In the genomic region with DNA sequence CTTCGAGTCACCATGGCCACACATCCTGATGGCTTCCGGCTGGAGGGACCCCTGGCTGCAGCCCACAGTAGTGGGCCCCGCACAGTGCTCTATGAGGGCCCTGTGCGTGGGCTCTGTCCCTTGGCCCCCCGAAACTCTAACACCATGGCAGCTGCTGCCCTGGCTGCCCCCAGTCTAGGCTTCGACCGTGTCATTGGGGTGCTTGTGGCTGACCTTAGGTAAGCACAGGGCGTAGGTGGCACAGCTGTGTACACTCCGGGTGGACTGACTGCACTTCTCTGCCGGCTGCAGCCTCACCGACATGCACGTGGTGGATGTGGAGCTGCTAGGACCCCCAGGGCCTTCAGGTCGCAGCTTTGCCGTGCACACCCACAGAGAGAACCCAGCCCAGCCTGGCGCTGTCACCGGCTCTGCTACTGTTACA, we compare ENCODE assay signal across 9 mouse cellular contexts. TPM values are rescaled to one million over a fixed set of nuclear protein-coding genes. Genes with fewer than 3 reads are reported as not detected.
DNase-seq lines count a peak whose midpoint lies in the region; ATAC-seq and TF ChIP-seq lines count a peak whose summit lies in the region.
"Had no signal": no experiment of that assay in that cellular context is flagged by ENCODE, and none has a peak within 500 bp of the region (broad histone marks: within the 10 kb centered on the region; RNA-seq: fewer than 3 reads in every experiment).

No protein-coding gene starts in this region.

- H3K4me2 ChIP-seq in liver, embryonic 11.5 days = peak overlapping the region; percentile 54

- 84% methylated on average over 16 of the region's 16 CpGs for WGBS in heart, adult 2 months
- WGBS in liver, embryonic 11.5 days = 82% methylated on average over 16 of the region's 16 CpGs

- no peak for TF ChIP-seq EP300 in heart, adult 2 months (IDR thresholded peaks at IDR 0.05; ENCODE audit: insufficient read depth, low read depth, low read length)

- no peak for TF ChIP-seq POLR2A in heart, adult 2 months (IDR thresholded peaks at IDR 0.05; ENCODE audit: insufficient read depth, low read depth, low read length)
- TF ChIP-seq POLR2A in testis, adult 2 months (IDR thresholded peaks at IDR 0.05; ENCODE audit: control insufficient read depth, low read depth, low read length) = no peak; the same call in 1 of the 2 replicates

- no peaks in the 10 kb centered on the region for H3K36me3 ChIP-seq in heart, adult 2 months (ENCODE audit: control insufficient read depth, insufficient read depth, low read length)
- no peaks in the 10 kb centered on the region for H3K36me3 ChIP-seq in testis, adult 2 months (ENCODE audit: control insufficient read depth, insufficient read depth, low read length)
- peaks cover 4% of the 10 kb centered on the region for H3K36me3 ChIP-seq in liver, embryonic 11.5 days (ENCODE audit: control insufficient read depth, insufficient read depth, low read length)

- H3K4me3 ChIP-seq in heart, adult 2 months = no peak overlapping the region
- H3K4me3 ChIP-seq in testis, adult 2 months (ENCODE audit: control insufficient read depth, low read depth, low read length) = peak overlapping the region; percentile 93
- H3K4me3 ChIP-seq in liver, embryonic 11.5 days (ENCODE audit: low read depth, low read length) = peak overlapping the region; percentile 75; the same call in 1 of the 2 replicates

- H3K9me3 ChIP-seq in liver, embryonic 11.5 days (ENCODE audit: control insufficient read depth, low read length) = no peaks in the 10 kb centered on the region

- H3K9ac ChIP-seq in heart, adult 2 months (ENCODE audit: low read depth, low read length) = no peak overlapping the region
- peak overlapping the region; percentile 34; the same call in 1 of the 2 replicates for H3K9ac ChIP-seq in liver, embryonic 11.5 days (ENCODE audit: low read depth, low read length)

- peak overlapping the region; percentile 29; the same call in 1 of the 2 replicates for H3K27ac ChIP-seq in heart, adult 2 months
- peak overlapping the region; percentile 19; the same call in 1 of the 2 replicates for H3K27ac ChIP-seq in testis, adult 2 months (ENCODE audit: control insufficient read depth, insufficient read depth, low read depth, low read length)
- peak overlapping the region; percentile 2; the same call in 1 of the 2 replicates for H3K27ac ChIP-seq in liver, embryonic 11.5 days (ENCODE audit: low read depth, low read length)

- DNase-seq in heart, adult 2 months = peak in 1 of 2 experiments; percentile 29
- DNase-seq in heart, postnatal 14 days = no peak
- no peak for DNase-seq in testis, postnatal 14 days (ENCODE audit: low spot score)
- peak; percentile 31 for DNase-seq in liver, embryonic 11.5 days (ENCODE audit: low spot score)
- no peak for DNase-seq in urinary bladder, postnatal 4 days (ENCODE audit: low spot score in 2 of 2)
- no peak for DNase-seq in embryo, embryonic 10.5 days (ENCODE audit: low spot score)

- H3K79me2 ChIP-seq in heart, adult 2 months (replicated peaks; ENCODE audit: control insufficient read depth, insufficient read depth, low read length) = no peaks in the 10 kb centered on the region

- H3K4me1 ChIP-seq in heart, adult 2 months (ENCODE audit: control insufficient read depth, insufficient read depth, low read length) = peaks cover 6% of the 10 kb centered on the region
- peaks cover 10% of the 10 kb centered on the region for H3K4me1 ChIP-seq in testis, adult 2 months (ENCODE audit: control insufficient read depth, insufficient read depth, low read length)
- peaks cover 30% of the 10 kb centered on the region for H3K4me1 ChIP-seq in liver, embryonic 11.5 days (replicated peaks; ENCODE audit: control insufficient read depth, insufficient read depth, low read length)

- ATAC-seq in liver, embryonic 11.5 days (replicated peaks; ENCODE audit: low FRiP score) = no peak
- ATAC-seq in megakaryocyte-erythroid progenitor cell, adult 5-6 weeks (replicated peaks; ENCODE audit: low FRiP score, low TSS enrichment, poor library complexity, severe bottlenecking) = no peak

- peaks cover 3% of the 10 kb centered on the region; the same call in 1 of the 2 replicates for H3K27me3 ChIP-seq in heart, adult 2 months (ENCODE audit: control insufficient read depth, insufficient read depth, low read length)
- no peaks in the 10 kb centered on the region for H3K27me3 ChIP-seq in testis, adult 2 months (ENCODE audit: control insufficient read depth, insufficient read depth, low read length)
- H3K27me3 ChIP-seq in liver, embryonic 11.5 days (replicated peaks; ENCODE audit: control insufficient read depth, insufficient read depth, low read length) = peaks cover 27% of the 10 kb centered on the region

- intact Hi-C loops in heart, adult 2 months (cut with DNase I) = loop anchor here (2.0 to 5.0 kb wide), 3 partner anchors 92 to 220 kb away; a partner anchor contains a TSS
- intact Hi-C loops in heart, postnatal 14 days (cut with DNase I) = loop anchor here (5.0 kb wide), 1 partner anchor 95 kb away; no protein-coding TSS in a partner anchor

- TF ChIP-seq CTCF in heart, adult 2 months (IDR thresholded peaks at IDR 0.05) = no peak
- no peak for TF ChIP-seq CTCF in testis, adult 2 months (IDR thresholded peaks at IDR 0.05; ENCODE audit: control insufficient read depth, insufficient read depth, insufficient replicate concordance, low read depth, low read length)

RNA-seq across cellular contexts. Expression of a gene that starts 0.9 kb away (rescaled TPM):
- 100 to 1,000 TPM; 139 to 147 TPM for total RNA-seq in heart, adult 2 months (2021)
- polyA plus RNA-seq in heart, adult 2 months (2012; rRNA removed) = 211 and 242 TPM in 2 replicates
- total RNA-seq in heart, postnatal 14 days (2021) = 100 to 1,000 TPM; 105 to 111 TPM
- polyA plus RNA-seq in testis, adult 2 months (2012; rRNA removed) = 118 and 120 TPM in 2 replicates
- polyA plus RNA-seq in liver, embryonic 11.5 days (2014; fragmentation: Nextera tagmentation; extraction: Ambion mirVana) = 145 and 146 TPM in 2 replicates
- total RNA-seq in megakaryocyte-erythroid progenitor cell, adult 5-6 weeks (2014; fragmentation: Nextera tagmentation) = 73.4 and 96.5 TPM in 2 replicates
- total RNA-seq in megakaryocyte-erythroid progenitor cell, adult 5-6 weeks (2017) = 25.0 and 30.6 TPM in 2 replicates

RNA-seq across cellular contexts. Expression of a gene that starts 1.7 kb away (rescaled TPM):
- total RNA-seq in heart, adult 2 months (2021) = 1 to 10 TPM; 1.3 to 1.5 TPM
- polyA plus RNA-seq in heart, adult 2 months (2012; rRNA removed) = 2.4 and 2.6 TPM in 2 replicates
- 1 to 10 TPM in 1 of 2 experiments, under 1 TPM in 1; 1.00 to 1.1 TPM for total RNA-seq in heart, postnatal 14 days (2021)
- polyA plus RNA-seq in testis, adult 2 months (2012; rRNA removed) = 1.00 and 1.2 TPM in 2 replicates
- 5.6 and 6.4 TPM in 2 replicates for polyA plus RNA-seq in liver, embryonic 11.5 days (2014; fragmentation: Nextera tagmentation; extraction: Ambion mirVana)
- not detected in 2 replicates for total RNA-seq in megakaryocyte-erythroid progenitor cell, adult 5-6 weeks (2014; fragmentation: Nextera tagmentation)
- total RNA-seq in megakaryocyte-erythroid progenitor cell, adult 5-6 weeks (2017) = not detected in 2 replicates
- total RNA-seq: common myeloid progenitor, adult 5-6 weeks had no signal

RNA-seq across cellular contexts. Expression of a gene that starts 29.4 kb away (rescaled TPM):
- total RNA-seq in heart, adult 2 months (2021) = 10 to 100 TPM; 86.1 to 87.6 TPM
- 152 and 180 TPM in 2 replicates for polyA plus RNA-seq in heart, adult 2 months (2012; rRNA removed)
- 10 to 100 TPM; 95.4 to 98.8 TPM for total RNA-seq in heart, postnatal 14 days (2021)
- polyA plus RNA-seq in testis, adult 2 months (2012; rRNA removed) = 122 and 127 TPM in 2 replicates
- polyA plus RNA-seq in liver, embryonic 11.5 days (2014; fragmentation: Nextera tagmentation; extraction: Ambion mirVana) = 72.8 and 75.2 TPM in 2 replicates
- total RNA-seq in megakaryocyte-erythroid progenitor cell, adult 5-6 weeks (2014; fragmentation: Nextera tagmentation) = 62.8 and 83.9 TPM in 2 replicates
- total RNA-seq in megakaryocyte-erythroid progenitor cell, adult 5-6 weeks (2017) = 30.1 and 31.1 TPM in 2 replicates

RNA-seq across cellular contexts. Expression of a gene that starts 29.5 kb away (rescaled TPM):
- total RNA-seq in heart, adult 2 months (2021) = 1 to 10 TPM; 2.6 to 3.3 TPM
- polyA plus RNA-seq in heart, adult 2 months (2012; rRNA removed) = 4.1 and 6.4 TPM in 2 replicates
- 1 to 10 TPM; 5.3 to 6.5 TPM for total RNA-seq in heart, postnatal 14 days (2021)
- polyA plus RNA-seq in testis, adult 2 months (2012; rRNA removed) = 1,517 and 1,849 TPM in 2 replicates
- polyA plus RNA-seq in liver, embryonic 11.5 days (2014; fragmentation: Nextera tagmentation; extraction: Ambion mirVana) = 4.7 and 5.9 TPM in 2 replicates
- total RNA-seq in megakaryocyte-erythroid progenitor cell, adult 5-6 weeks (2014; fragmentation: Nextera tagmentation) = not detected in 2 replicates
- 0.75 TPM in 1 of 2 replicates, not detected in the other for total RNA-seq in megakaryocyte-erythroid progenitor cell, adult 5-6 weeks (2017)
- total RNA-seq: common myeloid progenitor, adult 5-6 weeks had no signal

RNA-seq across cellular contexts. Expression of a gene that starts 38.1 kb away (rescaled TPM):
- 10 to 100 TPM; 30.1 to 34.1 TPM for total RNA-seq in heart, adult 2 months (2021)
- 33.2 and 36.2 TPM in 2 replicates for polyA plus RNA-seq in heart, adult 2 months (2012; rRNA removed)
- total RNA-seq in heart, postnatal 14 days (2021) = 10 to 100 TPM; 18.7 to 19.7 TPM
- polyA plus RNA-seq in testis, adult 2 months (2012; rRNA removed) = 0.46 and 0.55 TPM in 2 replicates
- 0.25 and 0.52 TPM in 2 replicates for polyA plus RNA-seq in liver, embryonic 11.5 days (2014; fragmentation: Nextera tagmentation; extraction: Ambion mirVana)
- not detected in 2 replicates for total RNA-seq in megakaryocyte-erythroid progenitor cell, adult 5-6 weeks (2014; fragmentation: Nextera tagmentation)
- total RNA-seq in megakaryocyte-erythroid progenitor cell, adult 5-6 weeks (2017) = not detected in 2 replicates
- total RNA-seq: common myeloid progenitor, adult 5-6 weeks had no signal
